Mouse (Mus musculus) liver, embryonic 12.5 days (tissue): ENCODE measurements at regions not wholly inside any gene's neighbourhood (a gene's known extent, or its start where the extent isn't known, plus 50 kb on each side); places are given as distances from the start of the nearest gene placed in this dataset.

ENCODE experiments used
- ATAC-seq: fragments of 200-750 bp; cut with Nextera tagmentation; 2 replicates; pipeline ENCODE4 v1.8.0; 2017; ENCODE audit warnings: moderate number of reproducible peaks, mild to moderate bottlenecking, moderate library complexity
- H3K27ac ChIP-seq: fragments of 300-500 bp; sonication (generic); 2 replicates; pipeline ENCODE4 v1.5.1; 2016; ENCODE audit warnings: mild to moderate bottlenecking
- H3K27me3 ChIP-seq: fragments of 300-500 bp; sonication (generic); replicated peaks from 2 replicates; pipeline ENCODE4 v1.6.1; 2016; ENCODE audit warnings: mild to moderate bottlenecking, moderate library complexity
- H3K36me3 ChIP-seq: fragments of 300-500 bp; sonication (generic); 2 replicates; pipeline ENCODE4 v1.6.1; 2016; ENCODE audit warnings: mild to moderate bottlenecking, moderate library complexity
- H3K4me1 ChIP-seq: fragments of 300-500 bp; sonication (generic); 2 replicates; pipeline ENCODE4 v1.6.1; 2016
- H3K4me2 ChIP-seq: fragments of 300-500 bp; sonication (generic); 2 replicates; pipeline ENCODE4 v1.6.1; 2016; ENCODE audit warnings: mild to moderate bottlenecking, moderate library complexity
- H3K4me3 ChIP-seq: fragments of 300-500 bp; sonication (generic); 2 replicates; pipeline ENCODE4 v1.5.1; 2016; ENCODE audit warnings: mild to moderate bottlenecking, moderate library complexity
- H3K9ac ChIP-seq: fragments of 300-500 bp; sonication (generic); 2 replicates; pipeline ENCODE4 v1.6.1; 2016; ENCODE audit warnings: mild to moderate bottlenecking, moderate library complexity
- H3K9me3 ChIP-seq: fragments of 300-500 bp; sonication (generic); replicated peaks from 2 replicates; pipeline ENCODE4 v1.6.1; 2016; ENCODE audit warnings: mild to moderate bottlenecking, moderate library complexity
- WGBS: fragments of 180-500 bp; shearing (Covaris S2); methylation state at CpG from one replicate; pipeline ENCODE4 v1.1.7; 2016; ENCODE audit not compliant: insufficient replicate concordance; 5-methylcytosine and 5-hydroxymethylcytosine counted together

DNA sequence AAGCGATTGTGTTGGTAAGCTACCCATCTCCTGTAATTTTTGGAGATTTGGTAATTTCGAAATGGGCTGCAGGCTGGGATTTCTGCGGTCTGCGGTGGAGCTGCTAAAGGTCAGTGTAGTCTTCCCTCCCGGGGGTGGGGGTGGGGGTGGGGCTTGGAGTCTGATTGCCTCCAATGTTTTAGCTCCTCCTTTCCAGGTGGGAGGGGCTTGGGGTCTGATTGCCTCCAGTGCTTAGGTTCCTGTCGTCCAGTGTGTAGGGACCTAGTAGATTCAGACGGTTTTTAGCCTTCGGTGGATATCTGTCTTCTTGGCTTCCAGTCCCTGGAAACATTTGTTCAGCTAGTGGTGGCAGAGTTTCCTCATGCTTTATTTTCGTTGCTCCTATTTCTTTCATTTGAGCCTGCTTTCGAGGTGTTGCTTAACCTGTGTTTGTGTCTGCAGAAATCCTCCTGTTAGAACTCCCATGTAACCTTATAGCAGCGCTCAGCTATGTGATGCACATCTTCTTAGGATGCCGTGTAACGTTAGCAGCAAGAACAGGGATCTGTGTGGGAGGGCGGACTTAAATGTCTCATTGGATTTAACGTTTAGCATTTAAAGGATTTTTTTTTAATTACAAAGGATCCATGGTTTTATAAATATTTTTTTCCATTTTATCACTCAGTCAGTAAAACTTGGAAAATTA, 145.1 kb upstream of the Mkln1 start:
- Histone ChIP-seq H3K4me2 (peak overlapping the region; percentile 15), H3K36me3 (no peaks in the 10 kb centered on the region), H3K4me3 (no peak overlapping the region), H3K4me1 (no peaks in the 10 kb centered on the region), H3K27ac (no peak overlapping the region), H3K9me3 (no peaks in the 10 kb centered on the region), H3K9ac (no peak overlapping the region), H3K27me3 (0 out of 2 replicates have a peak, but pooled peaks cover 9% of the 10 kb centered on the region)
- WGBS, result 19% methylated on average over 15 of the region's 15 CpGs
- ATAC-seq, result peak; percentile 44; the same call in 1 of the 2 replicates

DNA sequence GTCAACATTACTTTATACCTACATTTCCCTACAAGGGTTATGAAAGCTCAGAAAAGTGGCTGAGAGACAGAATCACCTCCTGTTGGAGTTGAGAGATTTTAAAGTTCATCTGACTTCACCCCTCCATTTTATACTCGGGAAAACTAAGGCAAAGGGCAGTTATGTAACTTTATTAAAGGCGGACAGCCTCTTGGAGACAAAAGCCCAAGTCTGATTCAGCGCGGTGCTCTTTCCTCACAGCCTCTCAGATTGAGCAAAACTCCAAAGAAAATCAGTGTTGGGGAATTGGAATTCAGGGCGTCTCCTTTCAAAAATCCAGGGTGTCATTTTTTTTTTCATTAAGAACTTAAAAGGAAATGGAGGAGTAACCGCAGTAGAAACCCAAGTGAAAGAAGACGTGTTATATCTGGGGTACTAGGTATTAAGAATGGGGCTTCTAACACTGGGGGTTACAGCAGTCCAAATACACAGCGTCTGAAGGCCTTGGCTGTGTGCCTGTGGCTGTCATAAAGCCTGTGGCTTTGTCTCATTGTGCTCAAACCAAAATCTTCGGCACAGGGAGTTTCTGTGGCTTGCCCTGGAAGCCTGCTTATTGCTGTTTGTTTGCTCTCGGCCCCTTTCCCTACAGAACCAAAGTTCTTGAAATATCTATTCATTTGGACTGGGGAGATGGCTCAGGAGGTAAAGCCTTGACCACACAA, 137.7 kb upstream of the Mkln1 start:
- Histone ChIP-seq H3K4me3 (no peak overlapping the region), H3K9me3 (no peaks in the 10 kb centered on the region)
- no peak for ATAC-seq

DNA sequence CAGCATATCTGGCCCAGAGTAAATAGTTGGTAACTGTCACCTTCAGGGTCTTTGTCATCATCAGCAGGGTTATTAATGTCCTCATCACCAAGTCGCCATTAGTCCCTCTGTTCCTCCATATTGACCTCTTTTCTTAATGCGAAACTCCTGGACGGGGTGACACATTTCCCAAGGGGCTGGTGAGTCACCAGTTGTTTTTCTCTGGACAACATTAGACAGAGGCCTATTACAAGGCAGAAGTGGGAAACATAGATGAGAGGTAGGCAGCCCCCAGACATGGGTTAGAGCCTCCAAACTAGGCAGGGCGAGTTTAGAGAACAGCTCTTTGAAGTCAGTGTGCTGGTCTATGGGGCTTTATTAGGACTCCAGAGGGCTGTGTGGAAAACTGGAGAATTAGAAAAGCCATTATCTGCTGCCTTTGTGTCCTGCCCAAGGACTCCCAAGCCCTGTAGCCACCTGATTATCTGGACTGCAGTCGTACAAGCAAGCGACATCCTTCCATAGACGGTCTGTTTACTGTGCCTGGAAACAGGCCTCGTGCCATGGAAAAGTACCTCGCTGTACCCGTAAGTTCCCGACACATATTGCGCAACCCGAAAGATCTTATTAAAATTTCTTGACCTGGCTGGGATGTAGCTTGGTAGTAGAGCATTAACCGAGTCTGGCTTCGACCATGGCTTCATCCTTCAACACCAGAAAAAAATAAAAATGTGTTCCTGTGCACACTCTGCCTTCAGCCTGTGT, 136.6 kb upstream of the Mkln1 start:
- ATAC-seq, result no peak
- no peak overlapping the region for H3K4me2 ChIP-seq
- no peaks in the 10 kb centered on the region; the same call in 1 of the 2 replicates for H3K27me3 ChIP-seq
- no peak overlapping the region for H3K9ac ChIP-seq
- H3K27ac ChIP-seq, result no peak overlapping the region
- H3K4me3 ChIP-seq, result no peak overlapping the region
- H3K36me3 ChIP-seq, result no peaks in the 10 kb centered on the region
- no peaks in the 10 kb centered on the region for H3K4me1 ChIP-seq
- 75% methylated on average over 15 of the region's 15 CpGs for WGBS
- H3K9me3 ChIP-seq, result no peaks in the 10 kb centered on the region

More for the DNA sequence above, 137.7 kb upstream of the Mkln1 start:
- Histone ChIP-seq H3K27ac (no peak overlapping the region), H3K4me2 (no peak overlapping the region), H3K27me3 (no peaks in the 10 kb centered on the region), H3K4me1 (no peaks in the 10 kb centered on the region), H3K36me3 (no peaks in the 10 kb centered on the region), H3K9ac (no peak overlapping the region)
- 68% methylated on average over 10 of the region's 10 CpGs for WGBS

DNA sequence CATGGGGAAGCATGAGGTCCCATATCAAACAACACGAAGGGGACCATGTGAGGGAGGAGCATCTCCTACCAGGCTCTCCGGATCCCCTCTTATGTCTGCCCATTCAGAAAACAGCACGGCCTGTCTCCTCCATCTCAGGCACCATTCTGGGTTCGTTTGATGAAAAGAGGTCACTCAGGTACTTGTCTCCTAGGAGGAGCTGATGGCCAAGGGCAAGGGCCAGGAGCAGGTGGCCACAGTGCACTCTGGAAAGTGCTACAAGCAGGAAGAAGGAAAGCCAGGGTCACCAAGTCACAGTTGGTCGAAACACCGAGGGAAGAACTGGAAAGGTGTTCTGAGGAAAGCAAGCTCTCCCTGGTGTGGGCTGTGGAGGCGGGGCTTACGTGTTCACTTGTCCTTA, 135.9 kb upstream of the Mkln1 start:
- Histone ChIP-seq H3K4me3 (no peak overlapping the region), H3K4me2 (no peak overlapping the region), H3K9me3 (no peaks in the 10 kb centered on the region), H3K4me1 (no peaks in the 10 kb centered on the region), H3K27ac (no peak overlapping the region), H3K36me3 (no peaks in the 10 kb centered on the region), H3K27me3 (no peaks in the 10 kb centered on the region; the same call in 1 of the 2 replicates), H3K9ac (no peak overlapping the region)
- WGBS, result 60% methylated on average over 8 of the region's 8 CpGs
- no peak for ATAC-seq

DNA sequence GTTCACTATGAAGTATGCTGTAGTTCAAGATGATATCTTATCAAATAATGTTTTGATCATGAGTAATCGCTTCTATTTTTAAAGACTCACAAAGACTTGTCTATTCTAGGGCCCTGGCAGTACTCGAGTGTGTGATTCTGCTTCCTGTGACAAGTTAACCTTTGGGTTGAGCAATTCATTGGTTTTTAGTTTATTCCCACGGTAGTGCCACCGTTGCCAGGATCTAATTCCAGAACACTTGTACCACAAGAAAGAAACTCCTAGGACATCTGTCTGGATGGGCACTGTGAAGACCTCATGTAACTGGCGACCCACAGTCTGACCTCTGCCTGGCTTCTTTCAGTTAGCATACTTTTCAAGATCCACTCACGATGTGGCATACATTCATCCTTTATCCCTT, 134.7 kb upstream of the Mkln1 start:
- ATAC-seq, result no peak
- Histone ChIP-seq H3K9me3 (no peaks in the 10 kb centered on the region), H3K4me2 (no peak overlapping the region), H3K4me1 (no peaks in the 10 kb centered on the region), H3K36me3 (no peaks in the 10 kb centered on the region), H3K4me3 (no peak overlapping the region), H3K27ac (no peak overlapping the region), H3K9ac (no peak overlapping the region), H3K27me3 (no peaks in the 10 kb centered on the region; the same call in 1 of the 2 replicates)
- WGBS, result 67% methylated on average over 6 of the region's 6 CpGs

DNA sequence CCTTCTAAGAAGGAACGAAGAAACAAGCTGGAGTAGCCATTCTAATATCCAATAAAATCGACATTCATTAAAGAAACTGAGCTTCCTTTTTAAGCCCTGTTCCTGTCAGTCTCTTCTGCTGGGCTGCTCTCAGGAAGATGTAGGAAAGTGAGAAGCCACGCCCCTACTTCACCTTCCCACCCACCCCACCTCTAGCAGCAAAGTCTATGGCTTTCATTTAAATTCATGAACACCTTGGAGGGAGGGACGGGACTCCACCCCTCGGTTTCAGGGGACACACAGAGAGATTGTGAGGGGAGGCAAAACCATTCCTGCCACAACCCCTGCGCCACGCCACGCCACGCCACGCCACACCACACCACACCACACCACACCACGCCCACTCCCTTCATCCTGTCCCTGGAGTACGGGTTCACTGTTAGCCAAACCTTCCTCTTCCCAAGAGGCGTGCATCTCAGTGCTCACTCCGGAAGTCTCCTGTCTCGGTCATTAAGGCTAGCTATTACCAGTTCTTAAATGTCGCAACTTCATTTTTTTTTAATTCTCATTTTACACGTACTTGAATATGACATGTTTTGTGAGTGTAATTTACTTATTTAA, 132.0 kb upstream of the Mkln1 start:
- Histone ChIP-seq H3K9me3 (no peaks in the 10 kb centered on the region), H3K36me3 (no peaks in the 10 kb centered on the region), H3K27ac (no peak overlapping the region), H3K4me1 (no peaks in the 10 kb centered on the region), H3K9ac (no peak overlapping the region), H3K27me3 (peaks cover 4% of the 10 kb centered on the region; the same call in 1 of the 2 replicates), H3K4me2 (no peak overlapping the region), H3K4me3 (no peak overlapping the region)
- 53% methylated on average over 17 of the region's 17 CpGs for WGBS
- ATAC-seq, result no peak

DNA sequence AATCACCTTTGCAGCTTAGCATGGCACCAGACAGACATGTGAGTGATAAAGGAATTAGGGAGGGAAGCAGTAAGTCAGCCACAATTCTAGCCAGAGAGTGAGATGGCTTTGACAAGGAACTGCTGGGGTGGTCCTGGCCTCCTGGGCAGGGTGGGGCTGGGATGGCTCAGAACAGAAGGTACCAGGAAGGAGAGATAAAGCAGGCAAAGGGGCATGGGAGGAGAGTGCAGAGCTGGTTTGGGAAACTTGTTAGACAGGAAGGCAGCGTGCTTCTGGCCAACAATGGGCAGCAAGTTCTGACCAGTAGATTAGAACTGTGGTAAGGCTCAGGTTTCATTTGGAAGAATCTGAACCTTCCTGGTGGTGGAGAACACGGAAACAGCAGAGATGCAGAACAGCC, 130.5 kb upstream of the Mkln1 start:
- peaks cover 4% of the 10 kb centered on the region; the same call in 1 of the 2 replicates for H3K27me3 ChIP-seq
- no peak overlapping the region for H3K27ac ChIP-seq
- H3K4me2 ChIP-seq, result no peak overlapping the region
- H3K9ac ChIP-seq, result no peak overlapping the region
- no peaks in the 10 kb centered on the region for H3K36me3 ChIP-seq
- no peak overlapping the region for H3K4me3 ChIP-seq
- H3K4me1 ChIP-seq, result no peaks in the 10 kb centered on the region
- ATAC-seq, result no peak
- WGBS, result 30% methylated on average over 2 of the region's 2 CpGs
- H3K9me3 ChIP-seq, result no peaks in the 10 kb centered on the region

DNA sequence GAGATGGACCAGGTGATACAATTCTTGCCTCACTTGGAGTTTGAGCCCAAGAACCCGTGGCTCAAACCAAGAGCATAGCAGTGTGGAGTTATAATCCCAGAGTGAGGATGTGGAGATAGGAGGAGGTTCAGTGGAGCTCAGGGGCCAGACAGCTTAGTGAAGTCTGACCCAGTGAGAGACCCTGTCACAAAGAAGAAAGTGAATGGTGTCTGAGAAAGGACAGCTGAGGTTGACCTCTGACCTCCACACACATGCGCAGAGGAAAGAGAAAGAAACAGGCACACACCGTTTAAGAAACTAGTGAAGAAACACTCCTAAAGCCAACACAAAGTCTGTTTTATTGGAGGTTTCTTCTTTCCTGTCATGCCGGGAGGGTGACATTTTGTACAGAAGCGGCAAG, 124.7 kb upstream of the Mkln1 start:
- H3K9ac ChIP-seq, result no peak overlapping the region
- no peaks in the 10 kb centered on the region for H3K36me3 ChIP-seq
- H3K4me3 ChIP-seq, result no peak overlapping the region
- peaks cover 8% of the 10 kb centered on the region for H3K27me3 ChIP-seq
- H3K4me1 ChIP-seq, result no peaks in the 10 kb centered on the region
- H3K27ac ChIP-seq, result no peak overlapping the region
- H3K9me3 ChIP-seq, result no peaks in the 10 kb centered on the region
- no peak for ATAC-seq
- H3K4me2 ChIP-seq, result no peak overlapping the region
- 56% methylated on average over 5 of the region's 5 CpGs for WGBS

DNA sequence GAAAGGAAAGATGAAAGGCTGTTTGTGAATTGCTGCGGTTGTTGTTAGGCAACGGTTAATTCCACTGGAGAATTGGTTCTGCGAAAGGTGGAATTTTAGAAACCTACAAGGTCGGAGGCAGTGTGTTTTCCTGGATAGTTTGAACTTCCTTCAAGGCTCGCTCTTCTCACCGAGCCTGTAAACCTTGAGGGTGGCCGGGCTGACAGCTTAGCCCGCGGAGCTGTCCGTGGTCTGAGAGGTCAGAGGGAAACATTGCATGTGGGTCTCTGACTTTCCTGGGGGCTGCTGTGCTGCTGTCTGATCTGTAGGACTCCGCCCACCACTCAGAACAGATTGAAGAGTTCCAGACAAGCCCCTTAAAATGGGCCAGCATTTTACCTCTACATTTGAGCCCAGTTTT, 124.3 kb upstream of the Mkln1 start:
- Histone ChIP-seq H3K9ac (no peak overlapping the region), H3K9me3 (no peaks in the 10 kb centered on the region), H3K27ac (no peak overlapping the region), H3K4me3 (no peak overlapping the region), H3K4me1 (no peaks in the 10 kb centered on the region), H3K4me2 (no peak overlapping the region), H3K36me3 (no peaks in the 10 kb centered on the region), H3K27me3 (peaks cover 8% of the 10 kb centered on the region)
- ATAC-seq, result no peak
- 16% methylated on average over 11 of the region's 11 CpGs for WGBS

DNA sequence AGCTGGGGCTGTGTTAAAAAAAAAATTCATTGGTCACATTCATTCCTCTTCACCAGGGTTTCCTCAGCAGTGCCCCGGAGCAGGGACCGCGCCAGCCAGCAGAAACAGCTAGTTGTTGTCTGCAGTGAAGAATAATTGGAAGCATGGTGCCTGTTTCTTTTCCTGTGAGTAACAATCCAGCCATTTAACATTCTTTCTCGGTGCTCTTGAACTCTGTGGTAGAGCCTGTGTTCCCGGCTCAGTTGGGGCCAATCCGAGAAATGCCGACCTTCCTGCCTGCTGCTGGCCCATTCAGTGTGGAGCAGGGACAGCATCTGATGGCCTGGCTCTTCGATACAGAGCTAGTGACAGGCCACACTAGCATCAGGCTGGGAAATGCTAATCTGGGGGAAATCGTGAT, 120.7 kb upstream of the Mkln1 start:
- Histone ChIP-seq H3K4me3 (no peak overlapping the region), H3K27ac (no peak overlapping the region), H3K9me3 (no peaks in the 10 kb centered on the region), H3K36me3 (no peaks in the 10 kb centered on the region), H3K4me1 (no peaks in the 10 kb centered on the region), H3K27me3 (peaks cover 4% of the 10 kb centered on the region), H3K4me2 (no peak overlapping the region), H3K9ac (no peak overlapping the region)
- 73% methylated on average over 9 of the region's 9 CpGs for WGBS
- ATAC-seq, result no peak

DNA sequence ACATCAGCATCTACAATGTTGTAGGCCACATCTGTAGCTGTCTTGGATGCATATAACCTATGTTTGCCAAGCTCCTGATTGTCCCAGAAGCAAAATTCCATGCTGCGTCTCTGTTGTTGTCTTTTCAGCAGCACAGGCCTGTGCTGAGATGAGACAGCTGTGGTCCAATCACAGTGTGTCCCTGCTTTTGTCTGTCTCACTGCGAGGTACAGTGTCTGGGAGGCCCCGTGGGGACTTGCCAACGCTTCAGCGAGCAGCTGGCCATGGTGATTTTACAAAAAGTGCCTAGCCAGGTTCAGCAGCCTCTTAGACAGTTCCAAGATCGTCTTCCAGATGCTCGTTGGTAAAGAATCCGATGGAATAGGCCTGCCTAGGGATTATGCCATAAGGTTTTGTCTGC, 114.6 kb upstream of the Mkln1 start:
- H3K4me2 ChIP-seq, result no peak overlapping the region
- H3K27me3 ChIP-seq, result peaks cover 3% of the 10 kb centered on the region; the same call in 1 of the 2 replicates
- H3K36me3 ChIP-seq, result no peaks in the 10 kb centered on the region
- no peaks in the 10 kb centered on the region for H3K9me3 ChIP-seq
- H3K4me1 ChIP-seq, result no peaks in the 10 kb centered on the region
- H3K9ac ChIP-seq, result no peak overlapping the region
- 75% methylated on average over 8 of the region's 8 CpGs for WGBS
- no peak overlapping the region for H3K4me3 ChIP-seq
- no peak for ATAC-seq
- no peak overlapping the region for H3K27ac ChIP-seq

DNA sequence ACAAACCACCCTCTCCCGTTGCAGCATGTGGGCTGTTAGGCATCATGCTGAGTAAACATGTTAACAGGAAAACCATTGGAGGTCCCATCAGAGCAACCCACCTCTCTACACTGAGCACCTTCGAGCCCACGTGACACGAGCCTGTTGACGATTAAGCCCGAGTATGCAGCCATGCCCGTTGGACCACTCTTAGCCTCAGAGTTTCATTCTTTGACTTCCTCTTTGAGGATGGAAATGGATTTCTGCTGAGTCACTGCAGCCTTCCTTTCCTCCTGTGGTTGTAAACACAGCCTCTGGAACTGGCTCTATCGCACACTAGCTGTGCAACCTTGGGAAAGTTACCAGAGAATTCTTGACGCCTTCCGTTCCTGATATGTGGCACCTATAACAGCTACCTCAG, 114.1 kb upstream of the Mkln1 start:
- Histone ChIP-seq H3K36me3 (no peaks in the 10 kb centered on the region), H3K27me3 (peaks cover 6% of the 10 kb centered on the region; the same call in 1 of the 2 replicates), H3K4me1 (no peaks in the 10 kb centered on the region), H3K4me3 (no peak overlapping the region), H3K4me2 (no peak overlapping the region), H3K9me3 (no peaks in the 10 kb centered on the region), H3K27ac (no peak overlapping the region), H3K9ac (no peak overlapping the region)
- ATAC-seq, result no peak
- WGBS, result 41% methylated on average over 10 of the region's 10 CpGs
